Mouse (Mus musculus): ENCODE measurements at regions not wholly inside any gene's neighbourhood (a gene's known extent, or its start where the extent isn't known, plus 50 kb on each side); places are given as distances from the start of the nearest gene placed in this dataset.
"Not testable (repeated sequence)": the region's sequence is repeated elsewhere in the genome, so short reads cannot be mapped to it uniquely, and the experiment has no call there.

GRCm38 (mm10) chr13:26457487-26458253 lies 312.3 kb downstream of the Hdgfl1 start:
- DNase-seq (ENCODE audit: low spot score in 2 of 2), result no peak

DNA sequence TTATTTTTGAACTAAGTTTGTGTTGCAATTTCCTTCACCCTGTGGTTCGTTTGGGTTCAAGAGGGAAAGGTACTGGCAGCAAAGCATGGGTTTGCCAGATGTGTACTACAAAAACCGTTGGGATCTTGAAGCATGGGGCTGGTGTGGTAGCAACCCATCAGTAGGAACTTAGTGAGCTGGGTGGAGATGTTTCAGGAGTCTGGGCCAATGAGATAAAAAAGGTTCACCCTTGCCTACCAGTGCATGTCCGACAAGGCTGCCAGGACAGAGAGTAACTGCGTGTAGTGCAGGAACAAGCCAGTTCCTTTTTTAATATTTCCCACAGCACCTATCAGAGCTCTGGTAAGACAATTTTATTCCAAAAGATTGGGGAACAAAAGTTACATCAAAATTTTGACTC lies 343.3 kb downstream of the Hdgfl1 start:
- DNase-seq (ENCODE audit: low spot score in 2 of 2), result no peak

- DNase-seq (ENCODE audit: low spot score in 2 of 2), result no peak
Observed at GRCm38 (mm10) chr13:26424513-26424912, 345.5 kb downstream of the Hdgfl1 start.

DNA sequence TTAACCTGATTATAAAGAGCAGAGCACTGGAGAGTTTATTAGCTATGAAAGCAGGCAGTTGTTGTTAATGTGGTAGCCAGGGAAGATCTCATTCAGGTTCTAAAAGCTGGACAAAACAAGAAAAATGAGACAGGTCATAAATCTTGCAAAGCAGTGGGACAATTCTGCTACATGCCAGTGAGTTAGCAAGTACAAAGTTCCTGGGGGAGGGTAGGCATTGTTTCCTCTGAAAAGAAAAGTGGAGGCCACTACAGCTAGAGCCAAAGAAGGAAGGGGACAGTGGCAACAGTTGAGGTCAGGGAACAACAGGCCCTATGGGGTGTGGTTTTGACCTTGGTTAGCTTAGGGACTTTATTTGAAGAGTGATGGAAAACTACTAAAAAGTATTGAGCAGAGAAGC lies 364.2 kb downstream of the Hdgfl1 start:
- no peak for DNase-seq (ENCODE audit: low spot score in 2 of 2)

GRCm38 (mm10) chr13:26404707-26405106 lies 365.3 kb downstream of the Hdgfl1 start:
- DNase-seq (ENCODE audit: low spot score in 2 of 2), result no peak

GRCm38 (mm10) chr13:26387861-26388621 lies 381.9 kb downstream of the Hdgfl1 start:
- DNase-seq (ENCODE audit: low spot score in 2 of 2), result no peak

DNA sequence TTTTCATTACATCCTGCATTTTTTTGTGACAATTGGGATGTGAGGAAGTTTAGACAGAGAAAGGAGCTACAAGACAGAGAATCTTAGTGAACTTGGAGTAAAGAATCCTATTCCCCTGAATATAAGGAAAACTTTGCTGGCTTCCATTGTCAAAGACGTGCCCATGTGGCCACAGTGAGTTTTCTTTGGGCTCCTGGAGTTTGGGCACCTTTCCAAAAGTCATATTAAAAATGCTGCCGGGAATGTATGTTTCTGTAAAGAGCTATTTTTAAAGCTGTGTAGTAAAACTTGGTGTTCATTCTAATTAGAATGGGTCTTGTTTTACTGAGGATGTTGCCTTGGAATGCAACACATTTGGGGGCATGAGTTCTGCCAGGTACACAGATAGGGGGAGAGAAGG lies 387.3 kb downstream of the Hdgfl1 start:
- DNase-seq (ENCODE audit: low spot score in 2 of 2), result no peak

DNA sequence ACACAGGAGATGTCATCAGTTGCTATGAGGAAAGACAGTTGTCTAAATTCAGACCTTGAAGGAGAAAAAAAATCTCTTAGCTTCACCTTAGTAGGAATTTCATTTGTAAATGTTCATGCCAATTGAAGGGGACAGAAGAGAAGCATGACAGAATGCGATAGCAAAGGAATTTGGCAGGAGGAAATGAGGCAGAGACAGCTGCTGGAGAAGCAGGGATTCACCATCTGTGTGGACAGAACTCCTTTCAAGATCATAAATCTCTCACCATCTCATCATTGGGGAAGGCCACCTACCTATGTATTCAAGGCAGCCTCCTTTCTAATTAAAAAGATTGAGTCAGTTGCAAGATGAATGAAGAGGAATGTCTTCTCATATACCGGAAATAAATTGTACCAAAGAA lies 387.8 kb downstream of the Hdgfl1 start:
- no peak for DNase-seq (ENCODE audit: low spot score in 2 of 2)

DNA sequence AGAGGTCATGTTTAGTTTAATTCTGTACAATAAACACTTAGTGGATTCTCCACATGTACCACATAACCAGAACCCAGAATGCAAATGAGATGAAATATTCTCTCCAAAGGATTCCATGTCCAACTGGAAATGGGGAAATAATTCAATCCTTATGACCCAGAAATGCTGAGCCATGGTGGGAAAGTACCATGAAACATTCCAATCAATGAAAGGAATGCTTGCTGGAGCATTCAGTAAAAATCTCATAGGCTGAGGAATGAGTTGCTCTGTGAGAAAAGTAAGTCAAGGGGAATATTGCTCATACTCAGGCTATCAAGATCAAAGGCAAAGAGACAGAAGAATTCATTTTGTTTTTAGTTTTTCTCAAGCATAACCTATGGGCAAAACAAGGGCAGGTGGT lies 394.4 kb downstream of the Hdgfl1 start:
- no peak for DNase-seq (ENCODE audit: low spot score in 2 of 2)

- DNase-seq (ENCODE audit: low spot score in 2 of 2), result not testable (repeated sequence)
Observed at GRCm38 (mm10) chr13:26365911-26366310, 404.1 kb downstream of the Hdgfl1 start.

- no peak for DNase-seq (ENCODE audit: low spot score in 2 of 2)
Observed at GRCm38 (mm10) chr13:26356341-26356740, 413.6 kb downstream of the Hdgfl1 start.

DNA sequence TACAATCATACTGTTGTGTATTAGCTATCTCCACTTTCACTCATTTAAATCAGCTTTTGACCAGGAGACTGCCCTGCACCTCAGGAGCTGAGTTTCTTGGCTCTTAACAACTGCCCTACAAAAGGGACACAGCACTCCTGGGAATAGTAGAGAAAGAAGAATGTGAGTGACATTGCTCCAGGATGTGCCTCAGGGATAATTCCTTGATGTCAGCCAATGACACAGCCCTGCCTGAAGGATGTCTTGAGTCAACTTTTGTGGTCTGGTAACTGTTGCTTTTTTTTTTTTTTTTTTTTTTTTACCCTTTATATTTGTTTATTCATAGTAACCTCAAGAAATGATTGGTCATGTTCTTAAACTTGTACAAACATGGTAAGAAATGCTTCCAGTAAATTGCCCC lies 415.5 kb downstream of the Hdgfl1 start:
- DNase-seq (ENCODE audit: low spot score in 2 of 2), result no peak

DNA sequence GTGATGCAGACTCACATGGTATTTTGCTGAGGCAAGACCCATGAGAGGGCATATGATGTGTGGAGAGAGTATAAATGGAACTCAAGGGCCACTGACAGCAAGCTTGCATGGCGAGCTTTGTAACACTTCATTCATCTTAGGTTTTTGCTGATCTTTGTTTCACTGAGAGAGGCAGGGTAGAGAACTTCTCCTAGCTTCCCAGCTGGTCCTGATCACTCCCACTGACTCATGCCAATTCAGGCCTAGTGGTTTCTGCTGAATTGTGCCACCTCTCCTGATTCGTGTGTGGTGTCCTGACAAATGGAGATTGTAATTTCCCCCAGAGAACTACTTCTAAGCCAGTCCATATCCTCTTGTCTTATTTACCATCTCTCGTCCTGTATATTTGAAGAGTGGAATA lies 419.5 kb downstream of the Hdgfl1 start:
- DNase-seq (ENCODE audit: low spot score in 2 of 2), result no peak

- no peak for DNase-seq (ENCODE audit: low spot score in 2 of 2)
Observed at GRCm38 (mm10) chr13:26338795-26339194, 431.2 kb downstream of the Hdgfl1 start.

DNA sequence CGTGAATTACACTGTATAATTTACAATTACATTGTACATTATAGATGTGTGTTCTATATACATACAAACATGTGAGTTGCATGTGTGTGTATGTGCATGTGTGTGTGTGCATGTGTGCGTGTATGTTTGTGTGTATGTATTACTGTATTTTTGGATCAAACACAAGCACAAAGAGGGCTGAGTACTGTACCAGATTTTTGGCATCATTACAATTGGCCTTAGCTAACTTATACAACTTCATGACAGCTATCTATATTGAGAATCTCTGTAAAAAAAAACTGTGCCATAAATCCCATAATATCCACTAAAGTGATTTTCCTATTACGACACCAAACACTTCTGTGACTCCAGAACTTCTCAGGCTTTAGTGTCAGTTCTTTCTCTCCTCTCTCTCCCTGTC lies 444.9 kb downstream of the Hdgfl1 start:
- DNase-seq (ENCODE audit: low spot score in 2 of 2), result no peak

DNA sequence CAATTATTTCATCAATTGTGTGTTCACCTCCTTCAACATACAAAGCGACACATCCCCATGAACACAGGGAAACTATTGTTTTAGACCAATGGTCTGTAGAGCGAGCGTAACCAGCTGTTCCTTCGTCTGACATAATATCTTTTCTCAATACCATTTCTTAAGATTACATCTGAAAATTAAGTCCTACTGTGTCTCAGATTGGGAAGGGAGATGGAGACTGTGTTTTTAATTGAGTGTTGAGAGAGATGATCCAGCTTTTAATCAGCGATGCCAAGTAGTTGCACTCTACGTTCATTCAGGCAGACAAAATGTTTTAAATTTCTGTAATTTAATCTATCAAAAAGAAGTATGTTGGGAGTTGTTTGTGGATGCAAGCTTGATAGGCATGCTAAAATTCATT lies 445.3 kb downstream of the Hdgfl1 start:
- DNase-seq (ENCODE audit: low spot score in 2 of 2), result no peak

GRCm38 (mm10) chr13:26318557-26318956 lies 451.4 kb downstream of the Hdgfl1 start:
- DNase-seq (ENCODE audit: low spot score in 2 of 2), result no peak

- DNase-seq (ENCODE audit: low spot score in 2 of 2), result no peak
Observed at GRCm38 (mm10) chr13:26312246-26313010, 457.5 kb downstream of the Hdgfl1 start.

- no peak for DNase-seq (ENCODE audit: low spot score in 2 of 2)
Observed at GRCm38 (mm10) chr13:26284073-26284444, 485.9 kb downstream of the Hdgfl1 start.

- DNase-seq (ENCODE audit: low spot score in 2 of 2), result no peak
Observed at GRCm38 (mm10) chr13:26283397-26284072, 486.4 kb downstream of the Hdgfl1 start.

DNA sequence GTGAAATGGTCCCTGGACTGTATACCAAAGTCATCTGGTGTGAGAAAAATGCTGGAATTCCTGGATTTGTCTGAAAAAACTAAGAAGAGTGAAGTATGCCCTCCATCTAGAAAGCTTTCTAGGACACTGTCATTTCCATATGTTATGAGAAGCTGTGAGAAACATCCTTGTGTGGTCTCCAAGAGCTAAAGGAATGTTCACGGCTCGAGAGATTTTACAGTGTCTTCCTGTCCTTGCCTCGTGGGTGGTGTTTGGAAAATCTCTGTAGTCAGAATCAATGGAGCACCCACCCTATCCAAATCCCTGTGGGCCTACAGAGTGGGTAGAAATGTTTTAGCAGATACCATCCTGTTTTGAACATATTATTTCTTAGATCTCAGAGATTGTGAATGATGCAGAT lies 487.7 kb downstream of the Hdgfl1 start:
- no peak for DNase-seq (ENCODE audit: low spot score in 2 of 2)

DNA sequence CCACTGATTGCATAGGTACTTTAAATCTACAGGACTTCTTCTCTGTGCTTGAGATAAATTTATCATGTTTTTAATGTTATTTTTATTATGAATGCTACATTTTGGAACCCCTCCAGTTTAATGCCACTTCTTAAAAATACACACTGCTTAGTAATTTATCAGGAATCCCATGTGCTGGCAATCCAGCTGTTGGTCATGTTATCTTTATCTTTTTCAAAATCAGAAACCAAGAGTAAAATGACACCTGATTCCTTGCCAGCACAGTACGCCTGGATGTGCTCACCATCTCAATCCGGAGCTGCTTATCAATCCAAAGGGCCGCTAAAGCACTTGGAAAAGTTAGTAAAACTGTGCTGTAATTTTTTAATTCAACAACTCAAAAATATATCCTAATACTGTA lies 497.1 kb downstream of the Hdgfl1 start:
- DNase-seq (ENCODE audit: low spot score in 2 of 2), result no peak

Data from urinary bladder, postnatal 36 days (tissue).